Mouse (Mus musculus) liver, embryonic 14.5 days (tissue): ENCODE results near the gene Dcaf11.

Source experiments
- CTCF ChIP-seq: IDR thresholded peaks from 2 replicates; pipeline ENCODE4 v1.5.1; 2016; ENCODE audit warnings: antibody characterized with exemption, low read depth, control low read depth
- EP300 ChIP-seq: IDR thresholded peaks from 2 replicates; pipeline ENCODE4 v1.6.1; 2016; ENCODE audit warnings: antibody characterized with exemption, low read depth

- TF ChIP-seq CTCF (no peak), EP300 (no peak)
Measured at GRCm38 (mm10) chr14:55575302-55575701, 15.5 kb downstream of the Dcaf11 start, which contains the start of gene Fitm1.
